Mouse (Mus musculus): ENCODE results near the gene Gm20388. TPM values are rescaled to one million over a fixed set of nuclear protein-coding genes. Genes with fewer than 3 reads are reported as not detected.

The Gm20388 gene
- polyA plus RNA-seq, 1 experiment from 2014 or later = 12.4 TPM

GRCm38 (mm10) chr8:120806780-120807264, 896.2 kb downstream of the Gm20388 start:
- 54% methylated on average over 11 of the region's 12 CpGs for WGBS
- no peak overlapping the region for H3K4me3 ChIP-seq (ENCODE audit: low read length)
- H3K36me3 ChIP-seq (ENCODE audit: control insufficient read depth, insufficient read depth, low read length) = no peaks in the 10 kb centered on the region
- no peak overlapping the region; the same call in 1 of the 2 replicates for H3K9ac ChIP-seq (ENCODE audit: low read depth, low read length)
- no peak overlapping the region for H3K27ac ChIP-seq (ENCODE audit: low read depth, low read length)
- ATAC-seq = no peak
- no peaks in the 10 kb centered on the region for H3K4me1 ChIP-seq (ENCODE audit: control insufficient read depth, insufficient read depth, low read depth, low read length)
- H3K9me3 ChIP-seq (ENCODE audit: control insufficient read depth, low read length) = no peaks in the 10 kb centered on the region
- no peak overlapping the region for H3K4me2 ChIP-seq (ENCODE audit: low read length)
- H3K27me3 ChIP-seq (replicated peaks; ENCODE audit: control insufficient read depth, insufficient read depth, low read length) = no peaks in the 10 kb centered on the region; the same call in 1 of the 2 replicates

GRCm38 (mm10) chr8:120807719-120808118, 897.1 kb downstream of the Gm20388 start:
- WGBS = 60% methylated on average over 6 of the region's 6 CpGs
- Histone ChIP-seq H3K4me2 (ENCODE audit: low read length) (no peak overlapping the region), H3K36me3 (ENCODE audit: control insufficient read depth, insufficient read depth, low read length) (no peaks in the 10 kb centered on the region), H3K27me3 (replicated peaks; ENCODE audit: control insufficient read depth, insufficient read depth, low read length) (no peaks in the 10 kb centered on the region), H3K9me3 (ENCODE audit: control insufficient read depth, low read length) (no peaks in the 10 kb centered on the region), H3K27ac (ENCODE audit: low read depth, low read length) (no peak overlapping the region), H3K4me3 (ENCODE audit: low read length) (no peak overlapping the region), H3K9ac (ENCODE audit: low read depth, low read length) (no peak overlapping the region), H3K4me1 (ENCODE audit: control insufficient read depth, insufficient read depth, low read depth, low read length) (no peaks in the 10 kb centered on the region)
- ATAC-seq = no peak

- Histone ChIP-seq H3K9ac (ENCODE audit: low read depth, low read length) (no peak overlapping the region), H3K36me3 (ENCODE audit: control insufficient read depth, insufficient read depth, low read length) (no peaks in the 10 kb centered on the region), H3K4me3 (ENCODE audit: low read length) (no peak overlapping the region), H3K27me3 (replicated peaks; ENCODE audit: control insufficient read depth, insufficient read depth, low read length) (no peaks in the 10 kb centered on the region), H3K27ac (ENCODE audit: low read depth, low read length) (no peak overlapping the region), H3K9me3 (ENCODE audit: control insufficient read depth, low read length) (no peaks in the 10 kb centered on the region), H3K4me1 (ENCODE audit: control insufficient read depth, insufficient read depth, low read depth, low read length) (no peaks in the 10 kb centered on the region), H3K4me2 (ENCODE audit: low read length) (no peak overlapping the region)
- no peak for ATAC-seq
- WGBS = 67% methylated on average over 7 of the region's 7 CpGs
Observed at GRCm38 (mm10) chr8:120809050-120809449, 898.4 kb downstream of the Gm20388 start.

GRCm38 (mm10) chr8:120811953-120812352, 901.3 kb downstream of the Gm20388 start:
- no peak overlapping the region for H3K9ac ChIP-seq (ENCODE audit: low read depth, low read length)
- no peak for ATAC-seq
- WGBS = 84% methylated on average over 2 of the region's 2 CpGs

GRCm38 (mm10) chr8:120813028-120813427, 902.4 kb downstream of the Gm20388 start:
- 76% methylated on average over 2 of the region's 2 CpGs for whole genome bisulfite sequencing
- H3K9me3 ChIP-seq (ENCODE audit: control insufficient read depth, low read length) = no peaks in the 10 kb centered on the region
- no peak overlapping the region for H3K27ac ChIP-seq (ENCODE audit: low read depth, low read length)
- no peaks in the 10 kb centered on the region; the same call in 1 of the 2 replicates for H3K27me3 ChIP-seq (replicated peaks; ENCODE audit: control insufficient read depth, insufficient read depth, low read length)
- H3K4me3 ChIP-seq (ENCODE audit: low read length) = no peak overlapping the region
- H3K4me2 ChIP-seq (ENCODE audit: low read length) = no peak overlapping the region
- H3K9ac ChIP-seq (ENCODE audit: low read depth, low read length) = no peak overlapping the region
- no peaks in the 10 kb centered on the region for H3K4me1 ChIP-seq (ENCODE audit: control insufficient read depth, insufficient read depth, low read depth, low read length)
- H3K36me3 ChIP-seq (ENCODE audit: control insufficient read depth, insufficient read depth, low read length) = no peaks in the 10 kb centered on the region
- no peak for ATAC-seq

More at GRCm38 (mm10) chr8:120811953-120812352, 901.3 kb downstream of the Gm20388 start:
- no peaks in the 10 kb centered on the region for H3K9me3 ChIP-seq (ENCODE audit: control insufficient read depth, low read length)
- H3K27ac ChIP-seq (ENCODE audit: low read depth, low read length) = no peak overlapping the region
- H3K27me3 ChIP-seq (replicated peaks; ENCODE audit: control insufficient read depth, insufficient read depth, low read length) = no peaks in the 10 kb centered on the region
- H3K4me2 ChIP-seq (ENCODE audit: low read length) = no peak overlapping the region
- H3K4me1 ChIP-seq (ENCODE audit: control insufficient read depth, insufficient read depth, low read depth, low read length) = no peaks in the 10 kb centered on the region
- no peak overlapping the region for H3K4me3 ChIP-seq (ENCODE audit: low read length)
- no peaks in the 10 kb centered on the region for H3K36me3 ChIP-seq (ENCODE audit: control insufficient read depth, insufficient read depth, low read length)

- H3K4me2 ChIP-seq (ENCODE audit: low read length) = no peak overlapping the region
- no peaks in the 10 kb centered on the region for H3K36me3 ChIP-seq (ENCODE audit: control insufficient read depth, insufficient read depth, low read length)
- H3K27ac ChIP-seq (ENCODE audit: low read depth, low read length) = no peak overlapping the region
- WGBS = 76% methylated on average over 7 of the region's 7 CpGs
- H3K9me3 ChIP-seq (ENCODE audit: control insufficient read depth, low read length) = no peaks in the 10 kb centered on the region
- H3K27me3 ChIP-seq (replicated peaks; ENCODE audit: control insufficient read depth, insufficient read depth, low read length) = no peaks in the 10 kb centered on the region; the same call in 1 of the 2 replicates
- no peak overlapping the region for H3K4me3 ChIP-seq (ENCODE audit: low read length)
- no peaks in the 10 kb centered on the region for H3K4me1 ChIP-seq (ENCODE audit: control insufficient read depth, insufficient read depth, low read depth, low read length)
- no peak overlapping the region for H3K9ac ChIP-seq (ENCODE audit: low read depth, low read length)
- ATAC-seq = no peak
Observed at GRCm38 (mm10) chr8:120813839-120814238, 903.2 kb downstream of the Gm20388 start.

- Histone ChIP-seq H3K9me3 (ENCODE audit: control insufficient read depth, low read length) (no peaks in the 10 kb centered on the region), H3K4me1 (ENCODE audit: control insufficient read depth, insufficient read depth, low read depth, low read length) (no peaks in the 10 kb centered on the region), H3K36me3 (ENCODE audit: control insufficient read depth, insufficient read depth, low read length) (no peaks in the 10 kb centered on the region), H3K4me2 (ENCODE audit: low read length) (no peak overlapping the region), H3K4me3 (ENCODE audit: low read length) (no peak overlapping the region), H3K27me3 (replicated peaks; ENCODE audit: control insufficient read depth, insufficient read depth, low read length) (peaks cover 2% of the 10 kb centered on the region; the same call in 1 of the 2 replicates), H3K9ac (ENCODE audit: low read depth, low read length) (no peak overlapping the region), H3K27ac (ENCODE audit: low read depth, low read length) (no peak overlapping the region)
- 80% methylated on average over 5 of the region's 5 CpGs for WGBS
- ATAC-seq = no peak
Observed at GRCm38 (mm10) chr8:120816371-120816770, 905.7 kb downstream of the Gm20388 start.

GRCm38 (mm10) chr8:120819906-120820305, 909.3 kb downstream of the Gm20388 start:
- H3K27me3 ChIP-seq (replicated peaks; ENCODE audit: control insufficient read depth, insufficient read depth, low read length) = peaks cover 2% of the 10 kb centered on the region; the same call in 1 of the 2 replicates
- H3K9me3 ChIP-seq (ENCODE audit: control insufficient read depth, low read length) = no peaks in the 10 kb centered on the region
- H3K27ac ChIP-seq (ENCODE audit: low read depth, low read length) = no peak overlapping the region
- no peak overlapping the region for H3K9ac ChIP-seq (ENCODE audit: low read depth, low read length)
- no peak overlapping the region for H3K4me3 ChIP-seq (ENCODE audit: low read length)
- no peak overlapping the region for H3K4me2 ChIP-seq (ENCODE audit: low read length)
- H3K36me3 ChIP-seq (ENCODE audit: control insufficient read depth, insufficient read depth, low read length) = no peaks in the 10 kb centered on the region
- H3K4me1 ChIP-seq (ENCODE audit: control insufficient read depth, insufficient read depth, low read depth, low read length) = no peaks in the 10 kb centered on the region
- ATAC-seq = no peak

- Histone ChIP-seq H3K4me3 (ENCODE audit: low read length) (no peak overlapping the region), H3K4me1 (ENCODE audit: control insufficient read depth, insufficient read depth, low read depth, low read length) (no peaks in the 10 kb centered on the region), H3K36me3 (ENCODE audit: control insufficient read depth, insufficient read depth, low read length) (no peaks in the 10 kb centered on the region), H3K4me2 (ENCODE audit: low read length) (no peak overlapping the region), H3K27me3 (replicated peaks; ENCODE audit: control insufficient read depth, insufficient read depth, low read length) (peaks cover 2% of the 10 kb centered on the region; the same call in 1 of the 2 replicates), H3K27ac (ENCODE audit: low read depth, low read length) (no peak overlapping the region), H3K9ac (ENCODE audit: low read depth, low read length) (no peak overlapping the region), H3K9me3 (ENCODE audit: control insufficient read depth, low read length) (no peaks in the 10 kb centered on the region)
- ATAC-seq = 0 out of 2 replicates have a peak, but pooled peaks have one; percentile 24
- WGBS = 34% methylated on average over 9 of the region's 9 CpGs
Observed at GRCm38 (mm10) chr8:120821399-120822170, 910.9 kb downstream of the Gm20388 start.
